Mouse (Mus musculus): Measurements from ENCODE around the gene Cyp2a12. TPM values are rescaled to one million over a fixed set of nuclear protein-coding genes. Genes with fewer than 3 reads are reported as not detected.
"Not testable (repeated sequence)": the region's sequence is repeated elsewhere in the genome, so short reads cannot be mapped to it uniquely, and the experiment has no call there.

The Cyp2a12 gene
- not detected in 2 replicates for polyA plus RNA-seq (2014; fragmentation: Nextera tagmentation; extraction: Ambion mirVana)

- no peak within 1 kb of the TSS for H3K27ac ChIP-seq (replicated peaks; ENCODE audit: low read depth, low read length)
- H3K4me3 ChIP-seq (ENCODE audit: low read depth, low read length) = no peak within 1 kb of the TSS
- H3K36me3 ChIP-seq (replicated peaks; ENCODE audit: control insufficient read depth, insufficient read depth, low read depth, low read length) = no peaks in the 10 kb centered on the region
- DNase-seq (ENCODE audit: low spot score) = no peak
- H3K4me2 ChIP-seq (ENCODE audit: low read depth, low read length) = no peak within 1 kb of the TSS
- H3K4me1 ChIP-seq (ENCODE audit: control insufficient read depth, insufficient read depth, low read length) = no peaks in the 10 kb centered on the region
- no peak for ATAC-seq (replicated peaks; ENCODE audit: insufficient number of reproducible peaks, low FRiP score, low TSS enrichment, low read depth)
- no peak within 1 kb of the TSS for H3K9ac ChIP-seq (replicated peaks; ENCODE audit: low read length)
- no peaks in the 10 kb centered on the region for H3K27me3 ChIP-seq (ENCODE audit: control insufficient read depth, insufficient read depth, low read length)
- 82% methylated on average over 2 of the region's 2 CpGs for WGBS
- H3K9me3 ChIP-seq (replicated peaks; ENCODE audit: control insufficient read depth, low read length) = no peaks in the 10 kb centered on the region
These were observed at the start of gene Cyp2a12 for GRCm38 (mm10) chr7:27028789-27029188. Gene Cyp2a12 (plus strand): TSS chr7:27029081.

DNA sequence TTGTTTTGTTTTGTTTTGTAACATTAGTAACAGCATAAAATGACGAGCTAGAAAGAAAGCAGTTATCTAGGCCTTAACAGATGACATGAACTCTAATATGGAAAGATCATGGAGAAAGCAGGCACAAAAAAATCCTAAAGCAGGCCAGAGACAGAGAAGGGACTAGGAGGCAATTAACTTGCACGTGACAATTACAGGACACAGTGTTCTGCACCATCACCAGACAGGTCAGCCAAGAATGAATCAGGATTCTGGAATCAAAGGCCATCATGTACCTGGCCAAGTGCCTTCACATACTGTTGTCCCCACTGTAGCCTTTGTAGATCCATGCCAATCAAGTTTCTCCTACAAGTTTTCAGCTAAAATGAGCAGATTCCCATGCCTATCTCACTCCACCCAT, 47.4 kb upstream of the Cyp2a12 start:
- not testable (repeated sequence) for H3K27me3 ChIP-seq (ENCODE audit: control insufficient read depth, insufficient read depth, low read length); ATAC-seq (replicated peaks; ENCODE audit: insufficient number of reproducible peaks, low FRiP score, low TSS enrichment, low read depth); H3K27ac ChIP-seq (replicated peaks; ENCODE audit: low read depth, low read length); DNase-seq (ENCODE audit: low spot score); H3K4me3 ChIP-seq (ENCODE audit: low read depth, low read length); H3K36me3 ChIP-seq (replicated peaks; ENCODE audit: control insufficient read depth, insufficient read depth, low read depth, low read length); H3K9ac ChIP-seq (replicated peaks; ENCODE audit: low read length); H3K9me3 ChIP-seq (replicated peaks; ENCODE audit: control insufficient read depth, low read length); H3K4me1 ChIP-seq (ENCODE audit: control insufficient read depth, insufficient read depth, low read length); H3K4me2 ChIP-seq (ENCODE audit: low read depth, low read length)
- 74% methylated on average over 2 of the region's 2 CpGs for WGBS

DNA sequence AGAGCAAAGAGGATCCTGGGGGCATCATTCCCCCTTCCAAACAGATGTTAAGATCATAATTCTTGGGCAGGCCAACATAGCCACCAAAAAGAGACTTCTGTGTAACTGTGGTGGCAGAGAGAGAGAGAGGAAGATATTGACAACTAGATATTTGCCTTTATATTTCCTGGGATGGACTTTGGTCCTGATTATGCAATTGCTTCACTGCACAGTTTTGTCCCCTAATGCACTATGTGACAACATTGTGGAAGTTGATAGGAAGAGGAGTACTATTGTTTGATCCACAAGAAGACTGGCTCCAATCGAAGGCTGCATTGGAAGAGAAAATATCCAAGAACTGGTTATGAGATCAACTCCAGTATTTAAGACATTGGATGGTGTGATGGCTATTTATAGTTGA, 46.9 kb upstream of the Cyp2a12 start:
- H3K27me3 ChIP-seq (ENCODE audit: control insufficient read depth, insufficient read depth, low read length); H3K4me2 ChIP-seq (ENCODE audit: low read depth, low read length); H3K27ac ChIP-seq (replicated peaks; ENCODE audit: low read depth, low read length); H3K9ac ChIP-seq (replicated peaks; ENCODE audit: low read length); ATAC-seq (replicated peaks; ENCODE audit: insufficient number of reproducible peaks, low FRiP score, low TSS enrichment, low read depth); H3K9me3 ChIP-seq (replicated peaks; ENCODE audit: control insufficient read depth, low read length); DNase-seq (ENCODE audit: low spot score); H3K4me1 ChIP-seq (ENCODE audit: control insufficient read depth, insufficient read depth, low read length); H3K36me3 ChIP-seq (replicated peaks; ENCODE audit: control insufficient read depth, insufficient read depth, low read depth, low read length); H3K4me3 ChIP-seq (ENCODE audit: low read depth, low read length): not testable (repeated sequence)
- WGBS = 67% methylated on average over 1 of the region's 1 CpGs

GRCm38 (mm10) chr7:26982551-26982950, 46.3 kb upstream of the Cyp2a12 start:
- Histone ChIP-seq H3K4me2 (ENCODE audit: low read depth, low read length) (no peak overlapping the region), H3K36me3 (replicated peaks; ENCODE audit: control insufficient read depth, insufficient read depth, low read depth, low read length) (no peaks in the 10 kb centered on the region), H3K4me3 (ENCODE audit: low read depth, low read length) (no peak overlapping the region), H3K27ac (replicated peaks; ENCODE audit: low read depth, low read length) (no peak overlapping the region), H3K9me3 (replicated peaks; ENCODE audit: control insufficient read depth, low read length) (no peaks in the 10 kb centered on the region), H3K27me3 (ENCODE audit: control insufficient read depth, insufficient read depth, low read length) (no peaks in the 10 kb centered on the region), H3K4me1 (ENCODE audit: control insufficient read depth, insufficient read depth, low read length) (no peaks in the 10 kb centered on the region), H3K9ac (replicated peaks; ENCODE audit: low read length) (no peak overlapping the region)
- ATAC-seq (replicated peaks; ENCODE audit: insufficient number of reproducible peaks, low FRiP score, low TSS enrichment, low read depth) (no peak), DNase-seq (ENCODE audit: low spot score) (no peak)
- 17% methylated on average over 1 of the region's 1 CpGs for whole genome bisulfite sequencing

- 18% methylated on average over 1 of the region's 1 CpGs for WGBS
- not testable (repeated sequence) for ATAC-seq (replicated peaks; ENCODE audit: insufficient number of reproducible peaks, low FRiP score, low TSS enrichment, low read depth); H3K4me1 ChIP-seq (ENCODE audit: control insufficient read depth, insufficient read depth, low read length)
These were observed 45.7 kb upstream of the Cyp2a12 start for GRCm38 (mm10) chr7:26983151-26983550.

GRCm38 (mm10) chr7:27026581-27026980, 2.3 kb upstream of the Cyp2a12 start:
- not testable (repeated sequence) for H3K36me3 ChIP-seq (replicated peaks; ENCODE audit: control insufficient read depth, insufficient read depth, low read depth, low read length); ATAC-seq (replicated peaks; ENCODE audit: insufficient number of reproducible peaks, low FRiP score, low TSS enrichment, low read depth); H3K9ac ChIP-seq (replicated peaks; ENCODE audit: low read length); DNase-seq (ENCODE audit: low spot score); H3K4me2 ChIP-seq (ENCODE audit: low read depth, low read length); H3K4me1 ChIP-seq (ENCODE audit: control insufficient read depth, insufficient read depth, low read length); H3K27me3 ChIP-seq (ENCODE audit: control insufficient read depth, insufficient read depth, low read length); H3K9me3 ChIP-seq (replicated peaks; ENCODE audit: control insufficient read depth, low read length); H3K4me3 ChIP-seq (ENCODE audit: low read depth, low read length); H3K27ac ChIP-seq (replicated peaks; ENCODE audit: low read depth, low read length)

More at GRCm38 (mm10) chr7:26983151-26983550, 45.7 kb upstream of the Cyp2a12 start:
- not testable (repeated sequence) for H3K9me3 ChIP-seq (replicated peaks; ENCODE audit: control insufficient read depth, low read length); H3K9ac ChIP-seq (replicated peaks; ENCODE audit: low read length); H3K4me3 ChIP-seq (ENCODE audit: low read depth, low read length); H3K27ac ChIP-seq (replicated peaks; ENCODE audit: low read depth, low read length); H3K36me3 ChIP-seq (replicated peaks; ENCODE audit: control insufficient read depth, insufficient read depth, low read depth, low read length); DNase-seq (ENCODE audit: low spot score); H3K4me2 ChIP-seq (ENCODE audit: low read depth, low read length); H3K27me3 ChIP-seq (ENCODE audit: control insufficient read depth, insufficient read depth, low read length)

GRCm38 (mm10) chr7:27048886-27049285, 20.0 kb downstream of the Cyp2a12 start:
- H3K27me3 ChIP-seq (ENCODE audit: control insufficient read depth, insufficient read depth, low read length); H3K4me3 ChIP-seq (ENCODE audit: low read depth, low read length); H3K4me2 ChIP-seq (ENCODE audit: low read depth, low read length); ATAC-seq (replicated peaks; ENCODE audit: insufficient number of reproducible peaks, low FRiP score, low TSS enrichment, low read depth); H3K36me3 ChIP-seq (replicated peaks; ENCODE audit: control insufficient read depth, insufficient read depth, low read depth, low read length); DNase-seq (ENCODE audit: low spot score); H3K4me1 ChIP-seq (ENCODE audit: control insufficient read depth, insufficient read depth, low read length); H3K9ac ChIP-seq (replicated peaks; ENCODE audit: low read length); H3K27ac ChIP-seq (replicated peaks; ENCODE audit: low read depth, low read length); H3K9me3 ChIP-seq (replicated peaks; ENCODE audit: control insufficient read depth, low read length): not testable (repeated sequence)
- WGBS = 58% methylated on average over 1 of the region's 1 CpGs

DNA sequence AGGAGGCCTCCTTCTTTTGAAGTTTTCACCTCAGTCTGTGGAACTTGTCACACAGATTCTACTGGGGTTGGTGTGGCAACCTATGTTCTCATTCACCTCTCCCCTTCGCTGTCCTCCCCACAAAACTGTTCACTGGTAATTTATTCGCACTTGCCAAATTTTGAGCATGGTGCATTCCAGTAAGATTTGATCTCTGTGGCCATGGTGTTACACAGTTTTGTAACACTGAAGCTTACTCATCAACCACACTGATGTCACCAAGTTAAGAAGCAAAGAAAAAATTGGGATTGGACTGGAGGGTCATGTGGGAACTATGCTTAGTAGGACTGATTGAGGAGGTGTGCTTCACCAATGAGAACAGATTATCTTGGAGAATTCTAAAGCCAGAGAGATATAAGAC, 30.5 kb downstream of the Cyp2a12 start:
- not testable (repeated sequence) for ATAC-seq (replicated peaks; ENCODE audit: insufficient number of reproducible peaks, low FRiP score, low TSS enrichment, low read depth); H3K4me1 ChIP-seq (ENCODE audit: control insufficient read depth, insufficient read depth, low read length); H3K36me3 ChIP-seq (replicated peaks; ENCODE audit: control insufficient read depth, insufficient read depth, low read depth, low read length); H3K4me3 ChIP-seq (ENCODE audit: low read depth, low read length); H3K27me3 ChIP-seq (ENCODE audit: control insufficient read depth, insufficient read depth, low read length); H3K9me3 ChIP-seq (replicated peaks; ENCODE audit: control insufficient read depth, low read length); H3K4me2 ChIP-seq (ENCODE audit: low read depth, low read length); DNase-seq (ENCODE audit: low spot score); H3K27ac ChIP-seq (replicated peaks; ENCODE audit: low read depth, low read length); H3K9ac ChIP-seq (replicated peaks; ENCODE audit: low read length)
- 82% methylated on average over 2 of the region's 2 CpGs for WGBS
